Mouse (Mus musculus) liver, embryonic 14.5 days (tissue): ENCODE data around the gene Yeats4. TPM values are rescaled to one million over a fixed set of nuclear protein-coding genes. Genes with fewer than 3 reads are reported as not detected.
"Not testable (repeated sequence)": the region's sequence is repeated elsewhere in the genome, so short reads cannot be mapped to it uniquely, and the experiment has no call there.

Experiments used
- ATAC-seq: fragments of 200-750 bp; cut with Nextera tagmentation; 2 replicates; pipeline ENCODE4 v1.8.0; 2017; ENCODE audit warnings: moderate number of reproducible peaks, mild to moderate bottlenecking, moderate library complexity; ENCODE audit not compliant: insufficient read depth
- DNase-seq, 3 experiments: peaks; one replicate each; pipeline ENCODE4 v3.0.0-alpha.2; 2012 to 2013; ENCODE audit warnings: low read depth in 3 of 3, low spot score in 3 of 3
- H3K27ac ChIP-seq: fragments of 300-500 bp; sonication (generic); 2 replicates; pipeline ENCODE4 v1.5.1; 2014; ENCODE audit warnings: moderate library complexity, mild to moderate bottlenecking, control low read depth, inconsistent platforms
- H3K27me3 ChIP-seq: fragments of 300-500 bp; sonication (generic); 2 replicates; pipeline ENCODE4 v1.6.1; 2014; ENCODE audit warnings: mild to moderate bottlenecking, low read length, moderate library complexity; ENCODE audit not compliant: control insufficient read depth, insufficient read depth
- H3K36me3 ChIP-seq: fragments of 300-500 bp; sonication (generic); replicated peaks from 2 replicates; pipeline ENCODE4 v1.6.1; 2014; ENCODE audit warnings: low read depth; ENCODE audit not compliant: control insufficient read depth, insufficient read depth
- H3K4me1 ChIP-seq, 2 experiments: fragments of 200-500 bp in 1 of 2; fragments of 300-500 bp in 1 of 2; sonication (generic) in 1 of 2; replicated peaks; 2 replicates each; pipeline ENCODE4 v1.6.1; 2012 to 2014; ENCODE audit warnings: antibody characterized with exemption in 1 of 2, inconsistent platforms in 1 of 2, low read length in 1 of 2; ENCODE audit not compliant: control insufficient read depth in 2 of 2, insufficient read depth in 2 of 2
- H3K4me2 ChIP-seq: fragments of 300-500 bp; sonication (generic); 2 replicates; pipeline ENCODE4 v1.6.1; 2014; ENCODE audit warnings: low read depth, mild to moderate bottlenecking, control low read depth, moderate library complexity
- H3K4me3 ChIP-seq, 2 experiments: fragments of 200-500 bp in 1 of 2; fragments of 300-500 bp in 1 of 2; sonication (generic) in 1 of 2; 2 replicates each; pipeline ENCODE4 v1.5.1; 2012 to 2014; ENCODE audit warnings: low read depth in 2 of 2, low read length in 2 of 2, mild to moderate bottlenecking in 2 of 2, control low read depth in 1 of 2, inconsistent platforms in 1 of 2, moderate library complexity in 1 of 2; ENCODE audit not compliant: insufficient read depth in 1 of 2
- H3K9ac ChIP-seq: fragments of 300-500 bp; sonication (generic); replicated peaks from 2 replicates; pipeline ENCODE4 v1.6.1; 2014; ENCODE audit warnings: mild to moderate bottlenecking, control low read depth, moderate library complexity
- H3K9me3 ChIP-seq: fragments of 300-500 bp; sonication (generic); 2 replicates; pipeline ENCODE4 v1.6.1; 2016; ENCODE audit warnings: low read length, mixed read lengths; ENCODE audit not compliant: control insufficient read depth
- CTCF ChIP-seq: IDR thresholded peaks from 2 replicates; pipeline ENCODE4 v1.5.1; 2016; ENCODE audit warnings: antibody characterized with exemption, low read depth, control low read depth
- EP300 ChIP-seq: IDR thresholded peaks from 2 replicates; pipeline ENCODE4 v1.6.1; 2016; ENCODE audit warnings: antibody characterized with exemption, low read depth
- WGBS: fragments of 180-500 bp; shearing (Covaris S2); extraction: QIAGEN DNeasy Blood & Tissue Kit; methylation state at CpG from one replicate; pipeline ENCODE4 v1.1.7; 2014; ENCODE audit not compliant: insufficient replicate concordance; 5-methylcytosine and 5-hydroxymethylcytosine counted together
- polyA plus RNA-seq, 2 experiments: library from polyadenylated mRNA; depleted of rRNA in 1 of 2; stranded (reverse) in 1 of 2; unstranded in 1 of 2; fragments of >200 nt; fragmentation: Nextera tagmentation in 1 of 2; extraction: Ambion mirVana in 1 of 2; gene quantifications; 2 replicates each; pipeline versions ENCODE4 v1.2.1 to v1.2.3; 2012 to 2014

The Yeats4 gene
- polyA plus RNA-seq, 2 experiments, result 36.1 to 42.0 TPM

- Histone ChIP-seq H3K4me1 (peaks cover 0 to 5% of the 10 kb centered on the region in 2 experiments; a peak in 2 of 4 replicates), H3K27ac (no peak overlapping the region), H3K36me3 (peaks cover 51% of the 10 kb centered on the region), H3K9ac (no peak overlapping the region), H3K4me2 (no peak overlapping the region), H3K4me3 (no peak overlapping the region), H3K27me3 (no peaks in the 10 kb centered on the region), H3K9me3 (no peaks in the 10 kb centered on the region)
- TF ChIP-seq CTCF (no peak), EP300 (no peak)
- ATAC-seq, result no peak
- no peak for DNase-seq
- 88% methylated on average over 25 of the region's 25 CpGs for WGBS
Measured at GRCm38 (mm10) chr10:117215409-117216131, 8.7 kb downstream of the Yeats4 start.

GRCm38 (mm10) chr10:117211023-117211422 is 13.3 kb downstream of the Yeats4 start:
- Histone ChIP-seq H3K4me1 (no peaks in the 10 kb centered on the region), H3K4me2 (no peak overlapping the region), H3K27me3 (no peaks in the 10 kb centered on the region), H3K4me3 (no peak overlapping the region), H3K9me3 (no peaks in the 10 kb centered on the region), H3K9ac (no peak overlapping the region), H3K36me3 (peaks cover 14% of the 10 kb centered on the region), H3K27ac (no peak overlapping the region)
- 75% methylated on average over 6 of the region's 6 CpGs for WGBS
- ATAC-seq (no peak), DNase-seq (no peak)
- TF ChIP-seq EP300, result no peak
- TF ChIP-seq CTCF, result no peak

- WGBS, result 22% methylated on average over 11 of the region's 11 CpGs
- DNase-seq, result peak; percentile 49 to 70 (median 57)
- Histone ChIP-seq H3K9ac (no peak overlapping the region), H3K4me2 (peak overlapping the region; percentile 50), H3K4me3 (peak overlapping the region; percentile 8 to 38; a peak in 1 of 4 replicates), H3K9me3 (no peaks in the 10 kb centered on the region), H3K27ac (no peak overlapping the region), H3K4me1 (no peaks in the 10 kb centered on the region), H3K27me3 (no peaks in the 10 kb centered on the region), H3K36me3 (no peaks in the 10 kb centered on the region; the same call in 1 of the 2 replicates)
- ATAC-seq, result peak; percentile 47
- peak; percentile 78 for TF ChIP-seq CTCF
- no peak for TF ChIP-seq EP300
Measured at GRCm38 (mm10) chr10:117209469-117209938, 14.8 kb downstream of the Yeats4 start.

GRCm38 (mm10) chr10:117208787-117209186 is 15.5 kb downstream of the Yeats4 start:
- ATAC-seq, H3K9me3 ChIP-seq, H3K36me3 ChIP-seq, DNase-seq, H3K4me2 ChIP-seq, H3K9ac ChIP-seq, H3K4me3 ChIP-seq, H3K4me1 ChIP-seq, H3K27me3 ChIP-seq, H3K27ac ChIP-seq: not testable (repeated sequence)
- WGBS, result 78% methylated on average over 6 of the region's 6 CpGs

GRCm38 (mm10) chr10:117208221-117208620 is 16.1 kb downstream of the Yeats4 start:
- 75% methylated on average over 15 of the region's 15 CpGs for WGBS
- ATAC-seq, result no peak

More at GRCm38 (mm10) chr10:117208221-117208620, 16.1 kb downstream of the Yeats4 start:
- no peak for TF ChIP-seq CTCF
- TF ChIP-seq EP300, result no peak
- H3K27me3 ChIP-seq, result no peaks in the 10 kb centered on the region
- no peak overlapping the region for H3K27ac ChIP-seq
- DNase-seq, result no peak
- no peak overlapping the region for H3K4me2 ChIP-seq
- H3K4me1 ChIP-seq, result no peaks in the 10 kb centered on the region; a peak in 1 of 4 replicates
- H3K9me3 ChIP-seq, result no peaks in the 10 kb centered on the region
- no peak overlapping the region for H3K4me3 ChIP-seq
- H3K36me3 ChIP-seq, result no peaks in the 10 kb centered on the region; the same call in 1 of the 2 replicates
- H3K9ac ChIP-seq, result no peak overlapping the region
